Mouse (Mus musculus) CH12.LX (cell line): Measurements from ENCODE around the gene Plgrkt.

ENCODE experiments used
- CHD1 ChIP-seq: IDR thresholded peaks from 2 replicates; pipeline ENCODE4 v1.6.1; 2012; ENCODE audit warnings: low read depth, low read length, improper control_type of control experiment, inconsistent platforms
- CTCF ChIP-seq, 2 experiments: IDR thresholded peaks in 1 of 2; conservative IDR thresholded peaks in 1 of 2; 2 replicates each; pipeline ENCODE4 v1.5.1; 2011 to 2012; ENCODE audit warnings: low read depth in 2 of 2, low read length in 2 of 2, improper control_type of control experiment in 1 of 2, inconsistent platforms in 1 of 2, mild to moderate bottlenecking in 1 of 2, moderate library complexity in 1 of 2
- ELF1 ChIP-seq: IDR thresholded peaks from 2 replicates; pipeline ENCODE4 v1.6.1; 2014; ENCODE audit warnings: low read depth, mild to moderate bottlenecking, inconsistent platforms, low read length, improper control_type of control experiment
- EP300 ChIP-seq: IDR thresholded peaks from 2 replicates; pipeline ENCODE4 v1.6.1; 2011; ENCODE audit warnings: low read length, improper control_type of control experiment
- GABPA ChIP-seq: IDR thresholded peaks from 2 replicates; pipeline ENCODE4 v1.6.1; 2012; ENCODE audit warnings: low read depth, low read length, improper control_type of control experiment, inconsistent platforms; ENCODE audit not compliant: insufficient replicate concordance
- MXI1 ChIP-seq: IDR thresholded peaks from 2 replicates; pipeline ENCODE4 v1.6.1; 2011; ENCODE audit warnings: mild to moderate bottlenecking, low read depth, low read length, improper control_type of control experiment
- PAX5 ChIP-seq: IDR thresholded peaks from 2 replicates; pipeline ENCODE4 v1.6.1; 2012; ENCODE audit warnings: low read length, inconsistent platforms, mixed read lengths
- POLR2A ChIP-seq: IDR thresholded peaks from 2 replicates; pipeline ENCODE4 v1.6.1; 2011; ENCODE audit warnings: low read depth, mild to moderate bottlenecking, improper control_type of control experiment, low read length
- RAD21 ChIP-seq: IDR thresholded peaks from 2 replicates; pipeline ENCODE4 v1.6.1; 2011; ENCODE audit warnings: low read depth, mild to moderate bottlenecking, low read length, improper control_type of control experiment, moderate library complexity
- ZKSCAN1 ChIP-seq: IDR thresholded peaks from 2 replicates; pipeline ENCODE4 v1.6.1; 2012; ENCODE audit warnings: low read depth, inconsistent platforms, low read length, improper control_type of control experiment, borderline replicate concordance

DNA sequence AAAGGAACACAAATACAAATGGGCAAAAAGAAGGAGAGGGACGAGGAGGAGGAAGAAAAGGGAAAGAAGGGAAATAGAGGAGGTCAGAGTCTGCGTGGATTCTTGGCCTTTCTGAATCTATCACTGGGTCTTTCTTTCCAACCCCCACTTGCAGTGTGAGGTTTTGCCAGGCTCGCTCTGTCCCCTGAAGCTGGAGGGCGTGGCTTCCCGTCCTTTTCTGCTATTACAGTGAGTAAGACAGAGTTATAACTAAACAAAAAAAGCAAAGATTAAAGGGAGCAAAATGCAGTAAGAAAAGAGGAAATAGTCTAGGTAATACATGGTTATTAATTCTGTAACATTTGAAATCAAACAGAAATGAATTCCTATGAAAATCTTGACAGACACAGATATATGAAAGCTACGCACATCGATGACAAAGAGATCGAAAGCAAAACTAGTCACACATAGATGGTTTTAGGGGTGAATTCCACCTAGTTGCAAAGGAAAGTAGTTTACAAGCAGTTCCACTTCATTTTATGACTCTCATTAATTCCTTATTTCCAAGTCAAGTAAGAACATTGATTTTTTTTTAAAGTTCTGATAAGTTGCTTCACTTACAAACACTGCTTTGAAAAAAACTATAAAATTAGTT is 43.7 kb downstream of the Plgrkt start:
- TF ChIP-seq GABPA (no peak), POLR2A (no peak), CTCF (conservative IDR thresholded peaks at IDR 0.05 in 1 of 2, IDR thresholded peaks at IDR 0.05 in 1 of 2; ENCODE audit: low read depth in 2 of 2, low read length in 2 of 2) (no peak), CHD1 (no peak), ZKSCAN1 (no peak), ELF1 (no peak), EP300 (peak; percentile 63; the same call in 1 of the 2 replicates), MXI1 (no peak), RAD21 (no peak), PAX5 (no peak)
